Mouse (Mus musculus) right cerebral cortex, adult 2 months (tissue): Measurements from ENCODE around the gene Pitpnc1.
A peak's percentile ranks its signal among the peaks of the same experiment; 100 is the strongest.

Experiments
- DNase-seq, 2 experiments: peaks; one replicate each; pipeline ENCODE4 v3.0.0; 2021 to 2022; ENCODE audit warnings: low spot score in 2 of 2

Gene Pitpnc1

GRCm38 (mm10) chr11:107410090-107410732, 60.3 kb downstream of the Pitpnc1 start:
- DNase-seq = no peak

- no peak for DNase-seq
Observed at GRCm38 (mm10) chr11:107408886-107409285, 61.6 kb downstream of the Pitpnc1 start.

DNA sequence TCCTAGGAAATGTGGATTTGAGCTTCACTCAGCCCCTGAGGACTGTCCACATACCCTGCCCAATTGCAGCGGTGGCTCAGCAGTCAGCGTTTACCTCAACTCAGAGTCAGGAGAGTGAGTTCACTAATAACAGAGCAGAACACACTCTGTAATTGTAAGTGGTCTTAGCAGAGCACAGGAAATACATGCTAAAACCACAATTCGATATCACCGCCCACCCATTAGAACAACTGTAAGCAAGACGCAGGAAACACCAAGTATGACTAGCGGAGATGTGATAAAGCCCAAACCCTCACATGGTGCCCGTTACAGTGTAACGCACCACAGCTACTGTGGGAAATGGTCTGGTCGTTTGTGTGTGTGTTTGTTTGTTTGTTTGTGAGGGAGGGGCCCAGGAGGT, 62.8 kb downstream of the Pitpnc1 start:
- DNase-seq = no peak

GRCm38 (mm10) chr11:107405606-107406333, 64.7 kb downstream of the Pitpnc1 start:
- no peak for DNase-seq

- DNase-seq = no peak
Observed at GRCm38 (mm10) chr11:107403309-107403708, 67.2 kb downstream of the Pitpnc1 start.

- DNase-seq = no peak
Observed at GRCm38 (mm10) chr11:107401839-107402590, 68.5 kb downstream of the Pitpnc1 start.

- DNase-seq = no peak
Observed at GRCm38 (mm10) chr11:107400826-107401225, 69.7 kb downstream of the Pitpnc1 start.

DNA sequence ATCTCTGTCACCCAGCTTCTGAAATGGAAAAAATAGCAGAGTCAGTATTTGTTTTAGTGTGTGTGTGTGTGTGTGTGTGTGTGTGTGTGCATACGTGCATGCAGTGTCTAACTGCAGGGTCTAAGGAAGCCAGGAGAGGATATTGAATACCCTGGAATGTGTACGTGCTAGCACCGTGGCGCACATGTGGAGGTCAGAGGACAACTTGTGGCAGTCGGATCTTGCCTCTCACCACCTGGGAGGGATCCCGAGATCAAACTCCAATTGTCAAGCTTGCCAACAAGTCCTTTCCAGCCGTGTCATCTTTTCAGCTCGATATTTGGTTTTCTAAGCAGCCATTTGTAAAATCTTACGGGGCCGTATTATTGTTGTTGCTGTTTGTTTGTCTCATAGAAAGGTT, 70.5 kb downstream of the Pitpnc1 start:
- no peak for DNase-seq

DNA sequence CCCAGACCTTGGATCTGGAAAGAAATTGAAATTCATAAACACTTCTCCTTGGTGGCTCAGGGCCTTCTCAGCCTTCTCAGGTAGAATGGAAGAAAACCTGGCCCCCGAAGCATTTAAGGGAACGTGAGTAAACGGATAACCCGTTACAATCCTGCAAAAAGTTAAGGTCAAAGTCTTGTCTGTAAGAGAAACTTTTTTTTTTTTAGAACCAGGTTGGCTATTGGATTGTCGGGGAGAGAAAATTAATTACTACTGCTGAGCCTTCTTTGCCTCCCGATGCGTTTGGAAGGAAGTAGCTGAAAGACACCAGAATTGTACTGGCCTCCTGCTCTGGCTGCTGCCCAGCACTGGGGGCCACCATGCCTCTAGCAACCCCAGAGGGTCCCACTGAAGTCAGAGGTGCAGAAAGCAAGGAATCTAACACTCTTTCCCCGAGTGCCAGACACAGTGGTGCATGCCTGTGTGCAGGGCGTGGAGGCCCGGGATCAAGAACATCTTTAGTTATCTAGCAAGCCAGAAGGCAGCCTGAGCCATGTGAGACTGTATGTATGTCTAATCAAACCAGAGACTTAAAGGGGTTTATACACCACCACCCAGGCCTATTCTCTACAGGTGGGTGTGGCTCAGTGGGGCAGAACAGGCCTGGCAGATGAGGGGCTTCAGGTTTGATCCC, 73.0 kb downstream of the Pitpnc1 start:
- DNase-seq = no peak

- DNase-seq = no peak
Observed at GRCm38 (mm10) chr11:107394245-107394644, 76.3 kb downstream of the Pitpnc1 start.

DNA sequence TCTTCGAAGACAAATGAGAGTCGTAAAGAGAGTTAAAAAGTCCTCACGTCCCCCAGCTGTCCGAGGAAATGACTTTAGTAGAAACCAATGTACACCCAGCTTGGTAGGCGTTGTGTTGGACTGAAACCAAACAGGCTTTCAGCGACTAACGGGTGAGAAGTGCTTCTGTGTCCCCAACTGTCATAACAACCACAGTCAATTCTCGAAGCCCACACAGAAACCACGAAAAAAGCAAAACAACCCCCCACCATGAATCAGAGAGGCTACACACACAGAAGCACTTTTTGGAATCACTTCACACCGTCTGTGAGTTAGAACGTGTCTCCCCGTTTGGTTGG, 76.7 kb downstream of the Pitpnc1 start:
- peak in 1 of 2 experiments; percentile 51 for DNase-seq

- DNase-seq = no peak
Observed at GRCm38 (mm10) chr11:107393154-107393827, 77.2 kb downstream of the Pitpnc1 start.

- DNase-seq = no peak
Observed at GRCm38 (mm10) chr11:107390540-107390939, 80.0 kb downstream of the Pitpnc1 start.

GRCm38 (mm10) chr11:107390001-107390400, 80.5 kb downstream of the Pitpnc1 start:
- DNase-seq = peak in 1 of 2 experiments; percentile 42

DNA sequence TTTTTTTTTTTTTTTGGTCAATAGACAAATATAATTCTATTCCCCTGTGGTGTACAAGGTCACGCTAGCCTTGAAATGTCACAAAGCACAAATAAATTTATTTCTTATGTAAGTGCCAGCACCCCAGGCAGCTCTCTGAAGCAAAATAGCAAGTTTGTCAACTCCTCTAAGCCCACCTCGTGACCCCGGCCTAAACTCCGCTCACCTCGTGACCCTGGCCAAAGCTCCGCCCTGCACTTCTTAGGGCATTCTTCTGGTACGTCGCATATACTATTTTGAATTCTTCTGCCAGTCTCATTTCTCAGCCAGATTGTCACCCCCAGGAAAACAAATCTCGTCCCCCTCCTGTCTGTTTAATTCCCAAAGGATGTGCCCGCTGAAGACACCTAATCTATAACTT, 84.0 kb downstream of the Pitpnc1 start:
- no peak for DNase-seq

GRCm38 (mm10) chr11:107385306-107385705, 85.2 kb downstream of the Pitpnc1 start:
- no peak for DNase-seq

DNA sequence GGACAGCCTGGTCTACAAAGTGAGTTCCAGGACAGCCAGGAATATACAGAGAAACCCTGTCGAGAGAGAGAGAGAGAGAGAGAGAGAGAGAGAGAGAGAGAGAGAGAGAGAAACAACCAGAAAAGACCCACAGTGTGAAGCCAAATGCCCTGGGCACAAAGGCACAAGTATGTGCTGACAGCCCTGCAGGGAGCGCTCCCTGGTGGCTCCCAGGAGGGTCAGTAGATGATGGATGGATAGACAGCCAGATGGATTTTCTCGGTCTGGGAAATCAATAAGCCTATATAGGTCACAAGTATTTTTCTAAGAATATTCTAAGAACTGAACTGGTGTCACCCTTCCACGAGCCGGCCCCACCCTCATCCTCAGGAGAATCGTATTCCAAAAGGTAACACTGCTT, 86.5 kb downstream of the Pitpnc1 start:
- no peak for DNase-seq

DNA sequence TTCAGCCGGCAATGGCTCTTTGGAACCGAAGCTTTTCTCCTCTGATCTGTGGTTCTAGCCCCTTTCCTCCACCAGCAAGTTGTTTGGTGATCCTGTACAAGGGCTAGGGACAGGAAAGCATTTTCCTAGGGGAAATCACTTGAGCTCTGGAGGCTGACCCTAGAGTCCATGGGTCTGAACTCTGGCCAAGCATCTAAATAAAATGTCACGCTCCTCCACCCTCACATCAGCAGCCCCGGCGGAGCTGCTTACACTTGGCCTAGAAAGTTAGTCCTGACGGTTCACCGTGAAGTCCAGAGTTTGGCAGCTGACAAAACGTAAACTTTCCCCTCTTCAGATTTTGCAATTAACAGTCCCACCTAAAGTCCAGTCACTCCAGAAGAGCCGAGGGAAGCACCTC, 90.5 kb downstream of the Pitpnc1 start:
- no peak for DNase-seq

GRCm38 (mm10) chr11:107379089-107379845, 91.2 kb downstream of the Pitpnc1 start:
- DNase-seq = peak; percentile 31 to 46

GRCm38 (mm10) chr11:107377326-107377725, 93.2 kb downstream of the Pitpnc1 start:
- DNase-seq = no peak

GRCm38 (mm10) chr11:107376272-107376671, 94.2 kb downstream of the Pitpnc1 start:
- peak in 1 of 2 experiments; percentile 33 for DNase-seq
